Mouse (Mus musculus) forebrain, embryonic 13.5 days (tissue): ENCODE measurements around the gene Il9. TPM values are rescaled to one million over a fixed set of nuclear protein-coding genes. Genes with fewer than 3 reads are reported as not detected.

Source experiments
- ATAC-seq: fragments of 200-750 bp; cut with Nextera tagmentation; 2 replicates; pipeline ENCODE4 v1.8.0; 2017
- H3K27ac ChIP-seq: fragments of 300-500 bp; sonication (generic); 2 replicates; pipeline ENCODE4 v1.5.1; 2015; ENCODE audit warnings: inconsistent platforms, mild to moderate bottlenecking, moderate library complexity
- H3K27me3 ChIP-seq: fragments of 300-500 bp; sonication (generic); 2 replicates; pipeline ENCODE4 v1.6.1; 2015; ENCODE audit warnings: mild to moderate bottlenecking, inconsistent platforms
- H3K36me3 ChIP-seq: fragments of 300-500 bp; sonication (generic); 2 replicates; pipeline ENCODE4 v1.6.1; 2015; ENCODE audit warnings: mild to moderate bottlenecking, inconsistent platforms; ENCODE audit not compliant: poor library complexity, severe bottlenecking
- H3K4me1 ChIP-seq: fragments of 300-500 bp; sonication (generic); 2 replicates; pipeline ENCODE4 v1.6.1; 2015; ENCODE audit warnings: inconsistent platforms
- H3K4me2 ChIP-seq: fragments of 300-500 bp; sonication (generic); 2 replicates; pipeline ENCODE4 v1.6.1; 2015; ENCODE audit warnings: inconsistent platforms, mild to moderate bottlenecking, moderate library complexity
- H3K4me3 ChIP-seq: fragments of 300-500 bp; sonication (generic); 2 replicates; pipeline ENCODE4 v1.5.1; 2015; ENCODE audit warnings: mild to moderate bottlenecking, inconsistent platforms
- H3K9ac ChIP-seq: fragments of 300-500 bp; sonication (generic); 2 replicates; pipeline ENCODE4 v1.6.1; 2015; ENCODE audit warnings: mild to moderate bottlenecking, inconsistent platforms
- H3K9me3 ChIP-seq: fragments of 300-500 bp; sonication (generic); replicated peaks from 2 replicates; pipeline ENCODE4 v1.6.1; 2016; ENCODE audit warnings: inconsistent platforms
- WGBS: fragments of 180-500 bp; shearing (Covaris S2); methylation state at CpG from one replicate; pipeline ENCODE4 v1.1.7; 2015; 5-methylcytosine and 5-hydroxymethylcytosine counted together
- polyA plus RNA-seq: library from polyadenylated mRNA; unstranded; fragments of >200 nt; fragmentation: Nextera tagmentation; extraction: Ambion mirVana; gene quantifications from 2 replicates; pipeline ENCODE4 v1.2.1, GENCODE M21; 2015

Gene Il9
- polyA plus RNA-seq, 1 experiment from 2014 or later = not detected

GRCm38 (mm10) chr13:56506871-56507496 is 24.9 kb upstream of the Il9 start:
- Histone ChIP-seq H3K27ac (no peak overlapping the region), H3K4me1 (no peaks in the 10 kb centered on the region), H3K9me3 (0 out of 2 replicates have a peak, but pooled peaks cover 3% of the 10 kb centered on the region), H3K4me2 (no peak overlapping the region), H3K27me3 (no peaks in the 10 kb centered on the region), H3K36me3 (no peaks in the 10 kb centered on the region), H3K4me3 (no peak overlapping the region), H3K9ac (no peak overlapping the region)
- no peak for ATAC-seq
- WGBS = 82% methylated on average over 6 of the region's 6 CpGs

- no peak overlapping the region for H3K4me3 ChIP-seq
- no peak overlapping the region for H3K27ac ChIP-seq
- no peaks in the 10 kb centered on the region for H3K36me3 ChIP-seq
- no peak overlapping the region for H3K4me2 ChIP-seq
- no peak for ATAC-seq
- H3K9me3 ChIP-seq = no peaks in the 10 kb centered on the region
- no peaks in the 10 kb centered on the region for H3K4me1 ChIP-seq
- no peak overlapping the region for H3K9ac ChIP-seq
- no peaks in the 10 kb centered on the region for H3K27me3 ChIP-seq
- WGBS = 73% methylated on average over 6 of the region's 6 CpGs
These were observed 19.9 kb upstream of the Il9 start for GRCm38 (mm10) chr13:56501866-56502420.

- Histone ChIP-seq H3K9ac (no peak overlapping the region), H3K36me3 (no peaks in the 10 kb centered on the region), H3K9me3 (no peaks in the 10 kb centered on the region), H3K4me3 (no peak overlapping the region), H3K4me2 (no peak overlapping the region), H3K4me1 (no peaks in the 10 kb centered on the region), H3K27ac (no peak overlapping the region), H3K27me3 (no peaks in the 10 kb centered on the region)
- ATAC-seq = no peak
- WGBS = 90% methylated on average over 8 of the region's 8 CpGs
These were observed 18.6 kb upstream of the Il9 start for GRCm38 (mm10) chr13:56500636-56501035.

- 85% methylated on average over 3 of the region's 3 CpGs for WGBS
- Histone ChIP-seq H3K4me1 (no peaks in the 10 kb centered on the region), H3K9me3 (no peaks in the 10 kb centered on the region), H3K4me3 (no peak overlapping the region), H3K36me3 (no peaks in the 10 kb centered on the region), H3K9ac (no peak overlapping the region), H3K4me2 (no peak overlapping the region), H3K27me3 (no peaks in the 10 kb centered on the region), H3K27ac (no peak overlapping the region)
- ATAC-seq = no peak
These were observed 18.1 kb upstream of the Il9 start for GRCm38 (mm10) chr13:56500132-56500531.

GRCm38 (mm10) chr13:56494440-56494839 is 12.4 kb upstream of the Il9 start:
- Histone ChIP-seq H3K4me2 (no peak overlapping the region), H3K4me3 (no peak overlapping the region), H3K4me1 (no peaks in the 10 kb centered on the region), H3K9ac (no peak overlapping the region), H3K27ac (no peak overlapping the region; the same call in 1 of the 2 replicates), H3K36me3 (no peaks in the 10 kb centered on the region), H3K27me3 (no peaks in the 10 kb centered on the region), H3K9me3 (no peaks in the 10 kb centered on the region)
- no peak for ATAC-seq
- WGBS = 14% methylated on average over 3 of the region's 3 CpGs

- H3K9ac ChIP-seq = no peak overlapping the region
- no peak overlapping the region for H3K27ac ChIP-seq
- no peaks in the 10 kb centered on the region for H3K36me3 ChIP-seq
- H3K27me3 ChIP-seq = no peaks in the 10 kb centered on the region
- H3K4me3 ChIP-seq = no peak overlapping the region
- H3K4me2 ChIP-seq = no peak overlapping the region
- no peaks in the 10 kb centered on the region for H3K9me3 ChIP-seq
- ATAC-seq = no peak
- H3K4me1 ChIP-seq = no peaks in the 10 kb centered on the region
- WGBS = 76% methylated on average over 5 of the region's 5 CpGs
These were observed 6.0 kb upstream of the Il9 start for GRCm38 (mm10) chr13:56488012-56488411.

GRCm38 (mm10) chr13:56478027-56478426 is 4.0 kb downstream of the Il9 start:
- Histone ChIP-seq H3K36me3 (no peaks in the 10 kb centered on the region), H3K4me1 (0 out of 2 replicates have a peak, but pooled peaks cover 3% of the 10 kb centered on the region), H3K4me2 (no peak overlapping the region), H3K9me3 (no peaks in the 10 kb centered on the region), H3K9ac (no peak overlapping the region), H3K27me3 (0 out of 2 replicates have a peak, but pooled peaks cover 3% of the 10 kb centered on the region), H3K27ac (no peak overlapping the region), H3K4me3 (no peak overlapping the region)
- 86% methylated on average over 6 of the region's 6 CpGs for WGBS
- no peak for ATAC-seq

- Histone ChIP-seq H3K27ac (no peak overlapping the region), H3K9me3 (no peaks in the 10 kb centered on the region), H3K36me3 (no peaks in the 10 kb centered on the region), H3K27me3 (0 out of 2 replicates have a peak, but pooled peaks cover 3% of the 10 kb centered on the region), H3K4me3 (no peak overlapping the region), H3K9ac (no peak overlapping the region), H3K4me1 (0 out of 2 replicates have a peak, but pooled peaks cover 3% of the 10 kb centered on the region), H3K4me2 (no peak overlapping the region)
- ATAC-seq = no peak; the same call in 1 of the 2 replicates
- WGBS = 78% methylated on average over 6 of the region's 6 CpGs
These were observed 4.8 kb downstream of the Il9 start for GRCm38 (mm10) chr13:56477271-56477670.

- no peak overlapping the region for H3K9ac ChIP-seq
- no peak overlapping the region for H3K27ac ChIP-seq
- 83% methylated on average over 5 of the region's 5 CpGs for WGBS
- H3K4me1 ChIP-seq = 0 out of 2 replicates have a peak, but pooled peaks cover 3% of the 10 kb centered on the region
- H3K4me2 ChIP-seq = no peak overlapping the region
- no peaks in the 10 kb centered on the region for H3K9me3 ChIP-seq
- ATAC-seq = no peak
- H3K4me3 ChIP-seq = no peak overlapping the region
- H3K27me3 ChIP-seq = 0 out of 2 replicates have a peak, but pooled peaks cover 3% of the 10 kb centered on the region
- H3K36me3 ChIP-seq = no peaks in the 10 kb centered on the region
These were observed 5.3 kb downstream of the Il9 start for GRCm38 (mm10) chr13:56476790-56477189.

GRCm38 (mm10) chr13:56475363-56475762 is 6.7 kb downstream of the Il9 start:
- Histone ChIP-seq H3K27me3 (0 out of 2 replicates have a peak, but pooled peaks cover 3% of the 10 kb centered on the region), H3K4me1 (0 out of 2 replicates have a peak, but pooled peaks cover 3% of the 10 kb centered on the region), H3K36me3 (no peaks in the 10 kb centered on the region), H3K9me3 (no peaks in the 10 kb centered on the region), H3K27ac (no peak overlapping the region), H3K4me3 (no peak overlapping the region), H3K9ac (no peak overlapping the region), H3K4me2 (no peak overlapping the region)
- WGBS = 32% methylated on average over 4 of the region's 4 CpGs
- ATAC-seq = 0 out of 2 replicates have a peak, but pooled peaks have one; percentile 43

- H3K27me3 ChIP-seq = 0 out of 2 replicates have a peak, but pooled peaks cover 3% of the 10 kb centered on the region
- H3K27ac ChIP-seq = no peak overlapping the region
- H3K9me3 ChIP-seq = no peaks in the 10 kb centered on the region
- WGBS = 87% methylated on average over 9 of the region's 9 CpGs
- H3K4me3 ChIP-seq = no peak overlapping the region
- 0 out of 2 replicates have a peak, but pooled peaks cover 3% of the 10 kb centered on the region for H3K4me1 ChIP-seq
- no peak overlapping the region for H3K9ac ChIP-seq
- H3K4me2 ChIP-seq = no peak overlapping the region
- no peaks in the 10 kb centered on the region for H3K36me3 ChIP-seq
- no peak for ATAC-seq
These were observed 9.4 kb downstream of the Il9 start for GRCm38 (mm10) chr13:56472661-56473060.

- no peak for ATAC-seq
- no peaks in the 10 kb centered on the region for H3K9me3 ChIP-seq
- no peaks in the 10 kb centered on the region for H3K36me3 ChIP-seq
- 0 out of 2 replicates have a peak, but pooled peaks cover 1% of the 10 kb centered on the region for H3K4me1 ChIP-seq
- H3K9ac ChIP-seq = no peak overlapping the region
- H3K4me3 ChIP-seq = no peak overlapping the region
- no peak overlapping the region for H3K27ac ChIP-seq
- H3K27me3 ChIP-seq = 0 out of 2 replicates have a peak, but pooled peaks cover 3% of the 10 kb centered on the region
- H3K4me2 ChIP-seq = no peak overlapping the region
- 81% methylated on average over 9 of the region's 9 CpGs for WGBS
These were observed 10.1 kb downstream of the Il9 start for GRCm38 (mm10) chr13:56471951-56472350.
